Mouse (Mus musculus) left cerebral cortex, adult 18-20 months (tissue): ENCODE measurements at regions not wholly inside any gene's neighbourhood (a gene's known extent, or its start where the extent isn't known, plus 50 kb on each side); places are given as distances from the start of the nearest gene placed in this dataset.

Experiments
- DNase-seq, 2 experiments: peaks; one replicate each; pipeline ENCODE4 v3.0.0; 2021 to 2022; ENCODE audit warnings: low spot score in 2 of 2, mixed read lengths in 1 of 2

- DNase-seq, result no peak
Observed at GRCm38 (mm10) chr10:70819951-70820350, 164.2 kb upstream of the Phyhipl start.

GRCm38 (mm10) chr10:70814354-70815131 is 158.8 kb upstream of the Phyhipl start:
- peak; percentile 22 to 30 for DNase-seq

- no peak for DNase-seq
Observed at GRCm38 (mm10) chr10:70809411-70809810, 153.6 kb upstream of the Phyhipl start.

- DNase-seq, result peak in 1 of 2 experiments; percentile 22
Observed at GRCm38 (mm10) chr10:70806786-70807385, 151.1 kb upstream of the Phyhipl start.

DNA sequence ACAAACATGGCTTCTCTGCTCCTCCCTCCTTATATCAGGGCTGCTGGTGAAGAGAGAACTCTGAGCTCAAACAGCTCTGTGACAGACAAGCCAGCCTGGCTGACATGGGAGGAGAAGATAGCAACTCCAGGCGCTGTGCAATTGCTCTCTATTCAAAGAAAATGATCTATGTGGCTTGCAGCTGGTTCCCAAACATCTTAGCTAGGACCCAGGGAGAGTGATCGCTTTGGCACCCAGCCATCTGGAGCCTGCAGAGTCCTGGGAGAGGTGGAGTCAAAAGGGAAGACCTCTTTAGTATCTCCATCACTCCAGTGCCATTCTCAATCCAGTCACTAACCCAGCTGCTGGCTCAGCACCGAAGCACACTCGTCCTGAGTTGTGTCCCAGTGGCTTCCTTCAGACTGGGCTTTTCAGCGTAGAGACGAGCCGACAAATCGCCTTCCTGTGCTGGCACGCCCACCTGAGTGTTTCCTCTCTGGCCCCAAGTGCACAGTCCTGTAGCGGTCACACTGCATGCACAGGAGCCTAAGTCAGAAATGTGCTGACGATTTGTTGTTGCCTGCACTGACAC is 145.1 kb upstream of the Phyhipl start:
- DNase-seq, result peak in 1 of 2 experiments; percentile 21

DNA sequence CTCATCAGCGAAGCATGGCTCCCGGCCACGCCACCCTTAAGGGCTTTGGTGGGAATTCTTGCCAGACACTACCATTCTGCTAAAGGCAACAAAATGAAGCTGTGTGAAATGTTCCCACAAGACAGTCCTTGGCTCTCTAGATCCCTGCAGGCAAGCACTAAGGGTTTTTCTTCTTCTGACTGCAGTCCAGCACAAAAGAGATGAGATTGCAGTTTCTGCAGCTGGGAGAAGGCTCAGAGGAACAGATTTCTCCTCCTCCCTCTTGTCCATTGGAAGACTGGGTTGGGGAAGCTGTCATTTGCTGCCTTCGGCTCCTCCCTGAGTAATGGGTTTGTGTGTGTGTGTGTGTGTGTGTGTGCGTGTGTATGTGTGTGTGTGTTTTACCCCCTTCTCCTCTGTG is 144.1 kb upstream of the Phyhipl start:
- DNase-seq, result peak in 1 of 2 experiments; percentile 18

- peak; percentile 82 to 92 for DNase-seq
Observed at GRCm38 (mm10) chr10:70799191-70799742, 143.5 kb upstream of the Phyhipl start.

GRCm38 (mm10) chr10:70788814-70789452 is 133.2 kb upstream of the Phyhipl start:
- DNase-seq, result no peak

DNA sequence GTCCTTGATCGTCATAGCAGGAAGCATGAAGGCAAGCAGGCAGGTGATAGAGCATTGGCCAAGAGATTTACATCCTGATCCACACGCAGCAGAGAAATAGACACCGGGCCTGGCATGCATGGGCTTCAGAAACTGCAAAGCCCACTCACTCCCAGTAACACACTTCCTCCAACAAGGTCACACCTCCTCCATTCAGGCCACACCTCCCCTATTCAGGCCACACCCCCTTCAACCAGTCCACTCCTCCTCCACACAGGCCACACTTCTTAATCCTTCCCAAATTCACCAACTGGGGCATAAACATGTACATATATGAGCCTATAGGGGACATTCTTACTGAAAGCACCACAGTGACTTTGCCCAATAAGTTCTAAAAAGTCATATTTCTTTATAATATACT is 125.3 kb upstream of the Phyhipl start:
- no peak for DNase-seq

- no peak for DNase-seq
Observed at GRCm38 (mm10) chr10:70778596-70778995, 122.8 kb upstream of the Phyhipl start.

DNA sequence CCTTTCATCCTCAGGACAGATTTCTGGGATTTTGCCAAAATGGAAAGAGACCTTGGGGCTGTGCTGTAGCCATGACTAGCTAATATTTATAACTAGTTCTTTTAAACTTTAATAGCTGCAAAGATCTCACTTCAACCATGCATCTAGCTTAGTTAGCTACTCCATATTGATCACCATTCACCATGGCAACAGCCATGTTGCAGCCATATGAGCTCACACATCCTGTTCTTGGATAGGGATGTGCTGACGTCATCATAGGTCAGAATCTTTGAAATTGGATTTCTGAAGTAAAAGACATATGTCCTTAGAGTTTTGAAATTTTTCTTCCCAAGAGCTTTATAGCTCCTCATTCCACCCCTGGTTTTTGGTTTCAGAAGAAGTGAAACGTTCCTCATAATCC is 118.8 kb upstream of the Phyhipl start:
- DNase-seq, result no peak

DNA sequence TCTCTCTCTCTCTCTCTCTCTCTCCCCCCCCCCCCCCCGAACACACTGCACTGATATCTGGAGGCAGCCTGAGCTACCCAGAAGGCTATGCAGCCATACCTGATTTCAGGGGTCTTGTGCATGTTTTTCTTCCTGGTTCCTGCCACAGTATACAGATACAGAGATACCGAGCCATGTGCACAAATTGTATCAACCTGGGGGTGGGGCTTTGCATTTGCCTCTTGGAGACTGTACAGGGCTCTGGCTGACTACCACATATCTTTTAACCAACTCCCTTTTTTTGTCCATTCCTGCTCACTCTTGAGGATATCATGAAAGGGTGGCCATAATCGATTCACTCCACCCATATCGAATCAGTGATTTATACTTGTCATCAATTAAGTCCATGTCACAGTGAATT is 118.4 kb upstream of the Phyhipl start:
- DNase-seq, result no peak

- no peak for DNase-seq
Observed at GRCm38 (mm10) chr10:70767461-70767860, 111.7 kb upstream of the Phyhipl start.

- DNase-seq, result no peak
Observed at GRCm38 (mm10) chr10:70766869-70767268, 111.1 kb upstream of the Phyhipl start.

DNA sequence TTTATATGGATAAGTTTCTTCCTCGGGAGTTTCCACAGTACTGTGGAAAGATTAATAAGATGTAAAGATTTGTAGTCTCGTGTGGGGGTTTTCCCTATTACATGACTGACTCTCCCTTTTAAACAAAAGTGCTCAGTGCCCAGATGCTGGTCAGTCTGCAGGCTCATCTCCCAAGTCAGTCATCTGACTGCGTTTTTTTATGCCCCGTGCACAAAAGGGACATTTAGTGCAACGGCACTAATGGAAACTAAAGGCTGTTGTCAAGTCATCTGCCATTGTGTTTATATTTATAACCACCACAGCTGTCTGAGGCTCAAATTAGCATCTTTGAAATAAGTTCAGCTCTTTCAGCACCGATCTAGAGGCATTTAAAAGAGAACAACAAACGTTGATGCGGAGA is 110.7 kb upstream of the Phyhipl start:
- peak in 1 of 2 experiments; percentile 9 for DNase-seq

- DNase-seq, result no peak
Observed at GRCm38 (mm10) chr10:70763206-70763605, 107.4 kb upstream of the Phyhipl start.

GRCm38 (mm10) chr10:70759686-70760085 is 103.9 kb upstream of the Phyhipl start:
- DNase-seq, result peak in 1 of 2 experiments; percentile 7

DNA sequence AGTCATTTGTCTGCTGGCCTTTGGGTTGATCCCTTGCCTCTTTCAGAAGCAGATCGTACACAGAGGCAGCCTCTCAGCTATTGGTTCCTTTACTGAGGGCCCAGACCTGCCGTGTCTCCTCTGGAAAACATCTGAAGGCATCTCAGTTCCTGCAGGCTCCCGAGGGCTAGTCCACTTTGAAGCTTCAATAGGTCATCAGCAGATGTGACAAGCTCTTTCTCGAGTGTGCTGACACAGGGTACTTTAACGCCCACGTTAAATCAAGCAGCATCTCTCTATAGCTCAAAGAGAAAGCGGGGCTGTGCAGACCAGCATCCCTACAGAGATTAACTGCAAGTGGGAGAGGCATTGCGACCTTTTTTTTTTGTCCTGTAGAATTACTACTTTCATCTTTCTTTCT is 96.0 kb upstream of the Phyhipl start:
- DNase-seq, result no peak

- peak in 1 of 2 experiments; percentile 28 for DNase-seq
Observed at GRCm38 (mm10) chr10:70750356-70751145, 94.8 kb upstream of the Phyhipl start.

DNA sequence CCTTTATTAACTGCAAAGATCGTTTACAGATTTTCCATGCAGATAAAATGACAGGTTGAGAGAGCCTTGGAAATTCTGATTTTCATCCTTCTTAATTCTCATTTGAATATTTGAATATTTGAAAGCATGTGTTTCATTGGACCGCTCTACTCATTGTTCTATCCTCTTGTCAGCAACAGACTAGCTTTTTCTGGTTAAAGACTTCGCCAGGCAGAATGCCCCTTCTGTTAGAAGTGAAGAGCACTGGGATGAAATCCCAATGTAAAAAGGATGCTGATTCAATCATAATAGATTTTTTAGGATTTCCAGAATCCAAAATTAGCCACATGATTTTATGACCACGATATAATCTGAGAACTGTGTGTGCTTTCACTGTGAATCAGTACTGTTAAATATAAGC is 90.8 kb upstream of the Phyhipl start:
- DNase-seq, result no peak

DNA sequence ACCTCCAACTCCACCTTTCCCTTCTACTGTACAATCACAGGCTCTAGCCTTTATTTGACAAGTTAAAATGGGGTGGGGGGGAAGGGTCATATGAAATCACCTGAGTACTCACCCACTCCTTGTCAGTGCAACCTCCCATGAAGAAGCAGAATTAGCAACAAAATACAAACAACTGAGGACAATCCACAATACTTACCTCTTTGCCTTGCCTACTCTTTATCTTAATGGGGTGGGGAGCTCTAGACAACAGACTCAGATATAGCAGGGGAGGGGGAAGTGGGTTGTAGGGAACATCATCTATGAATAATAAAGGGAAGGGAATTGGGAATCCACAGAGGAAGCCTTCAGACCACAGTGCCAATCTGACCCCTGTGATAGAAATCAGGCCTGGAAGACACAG is 86.1 kb upstream of the Phyhipl start:
- DNase-seq, result no peak
